Comparison of ENCODE assay signal across 26 mouse cellular contexts in the genomic region with DNA sequence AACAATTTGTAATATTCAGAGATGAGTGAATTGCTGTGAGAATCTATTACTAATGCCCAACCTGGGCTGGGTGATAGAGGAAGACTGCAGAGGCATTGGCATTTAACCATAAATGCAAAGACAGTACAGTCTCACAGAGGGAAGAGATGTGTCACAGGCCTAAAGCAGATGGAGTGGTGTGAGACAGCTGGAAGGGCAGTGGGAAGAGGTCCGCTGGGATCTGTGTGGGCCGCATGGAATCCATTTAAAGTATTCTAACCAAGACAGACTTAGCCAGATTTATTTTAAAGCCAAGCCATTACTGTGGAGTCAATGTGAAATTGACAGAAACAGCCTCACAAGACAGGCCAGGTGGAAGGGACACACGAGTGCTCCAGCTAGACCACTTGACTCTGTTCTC.
DNase-seq lines count a peak whose midpoint lies in the region; ATAC-seq lines count a peak whose summit lies in the region.
"Had no signal": no experiment of that assay in that cellular context is flagged by ENCODE, and none has a peak within 500 bp of the region (broad histone marks: within the 10 kb centered on the region; RNA-seq: fewer than 3 reads in every experiment).

No protein-coding gene starts in this region.

- 0 out of 2 replicates have a peak, but pooled peaks cover 7% of the 10 kb centered on the region for H3K4me1 ChIP-seq in embryonic facial prominence, embryonic 14.5 days (ENCODE audit: control insufficient read depth, insufficient read depth, low read length)
- H3K4me1 ChIP-seq in embryonic facial prominence, embryonic 10.5 days: no peaks in the 10 kb centered on the region
- no peaks in the 10 kb centered on the region for H3K4me1 ChIP-seq in neural tube, embryonic 15.5 days
- H3K4me1 ChIP-seq: hindbrain, embryonic 10.5 days; liver, embryonic 15.5 days; neural tube, embryonic 12.5 days had no signal

- H3K27ac ChIP-seq in embryonic facial prominence, embryonic 14.5 days (replicated peaks; ENCODE audit: low read depth, low read length): no peak overlapping the region
- H3K27ac ChIP-seq in embryonic facial prominence, embryonic 10.5 days (replicated peaks): no peak overlapping the region
- H3K27ac ChIP-seq in neural tube, embryonic 15.5 days (replicated peaks): no peak overlapping the region
- H3K27ac ChIP-seq: hindbrain, embryonic 10.5 days; hindbrain, postnatal 0 days; layer of hippocampus, adult 2 months; limb, embryonic 15.5 days; liver, embryonic 15.5 days; neural tube, embryonic 12.5 days had no signal

- intact Hi-C loops in left cerebral cortex, postnatal 14 days (cut with DNase I): no loop called here

- DNase-seq in embryonic facial prominence, embryonic 14.5 days (ENCODE audit: low spot score): peak; percentile 13
- no peak for DNase-seq in embryonic facial prominence, embryonic 10.5 days (ENCODE audit: low spot score)
- DNase-seq in right cerebral cortex, adult 18-20 months: peak; percentile 62
- DNase-seq in right cerebral cortex, postnatal 4 days: no peak
- DNase-seq in left cerebral cortex, postnatal 14 days (ENCODE audit: low spot score in 2 of 2): peak; percentile 3 to 8
- no peak for DNase-seq in spleen, adult 18-20 months
- DNase-seq: cerebellum, adult 8-10 months; cerebellum, postnatal 36 days; embryo, embryonic 11 days; forebrain, postnatal 0 days; kidney, adult 9 months; kidney, postnatal 14 days; lung, postnatal 4 days; midbrain, embryonic 14.5 days; retina, postnatal 1 day; thymus, adult 18-20 months; thymus, postnatal 36 days had no signal

- H3K4me3 ChIP-seq in embryonic facial prominence, embryonic 14.5 days (ENCODE audit: low read depth, low read length): no peak overlapping the region
- no peak overlapping the region for H3K4me3 ChIP-seq in embryonic facial prominence, embryonic 10.5 days
- no peak overlapping the region for H3K4me3 ChIP-seq in neural tube, embryonic 15.5 days (replicated peaks)
- H3K4me3 ChIP-seq: hindbrain, embryonic 10.5 days; layer of hippocampus, adult 2 months; limb, embryonic 15.5 days; liver, embryonic 15.5 days; neural tube, embryonic 12.5 days had no signal

- H3K9me3 ChIP-seq in embryonic facial prominence, embryonic 14.5 days (ENCODE audit: control insufficient read depth, low read length): no peaks in the 10 kb centered on the region
- H3K9me3 ChIP-seq in embryonic facial prominence, embryonic 10.5 days: no peaks in the 10 kb centered on the region
- no peaks in the 10 kb centered on the region for H3K9me3 ChIP-seq in neural tube, embryonic 15.5 days (replicated peaks)
- H3K9me3 ChIP-seq: hindbrain, embryonic 10.5 days; limb, embryonic 15.5 days; liver, embryonic 15.5 days; neural tube, embryonic 12.5 days had no signal

- H3K4me2 ChIP-seq in embryonic facial prominence, embryonic 14.5 days (ENCODE audit: low read depth, low read length): no peak overlapping the region
- no peak overlapping the region for H3K4me2 ChIP-seq in neural tube, embryonic 15.5 days
- H3K4me2 ChIP-seq: heart, embryonic 11.5 days; limb, embryonic 15.5 days; liver, embryonic 15.5 days; neural tube, embryonic 12.5 days had no signal

- H3K36me3 ChIP-seq in embryonic facial prominence, embryonic 14.5 days (ENCODE audit: control insufficient read depth, insufficient read depth, low read length): no peaks in the 10 kb centered on the region
- no peaks in the 10 kb centered on the region for H3K36me3 ChIP-seq in embryonic facial prominence, embryonic 10.5 days (replicated peaks)
- no peaks in the 10 kb centered on the region for H3K36me3 ChIP-seq in neural tube, embryonic 15.5 days
- H3K36me3 ChIP-seq: hindbrain, embryonic 10.5 days; limb, embryonic 15.5 days; liver, embryonic 15.5 days; neural tube, embryonic 12.5 days had no signal

- no peak for ATAC-seq in embryonic facial prominence, embryonic 14.5 days (ENCODE audit: low read depth)
- no peak for ATAC-seq in neural tube, embryonic 15.5 days (ENCODE audit: low FRiP score)
- ATAC-seq: forebrain, postnatal 0 days; hindbrain, postnatal 0 days; intestine, embryonic 16.5 days had no signal

- no peaks in the 10 kb centered on the region for H3K27me3 ChIP-seq in embryonic facial prominence, embryonic 14.5 days (replicated peaks; ENCODE audit: control insufficient read depth, insufficient read depth, low read length)
- H3K27me3 ChIP-seq in embryonic facial prominence, embryonic 10.5 days (replicated peaks; ENCODE audit: low read depth, poor library complexity, severe bottlenecking): no peaks in the 10 kb centered on the region
- H3K27me3 ChIP-seq in neural tube, embryonic 15.5 days (replicated peaks): no peaks in the 10 kb centered on the region
- H3K27me3 ChIP-seq: limb, embryonic 15.5 days; liver, embryonic 15.5 days; neural tube, embryonic 12.5 days had no signal

- 74% methylated on average over 3 of the region's 3 CpGs for WGBS in embryonic facial prominence, embryonic 14.5 days
- WGBS in embryonic facial prominence, embryonic 10.5 days: 87% methylated on average over 3 of the region's 3 CpGs
- 80% methylated on average over 3 of the region's 3 CpGs for WGBS in neural tube, embryonic 15.5 days

- H3K9ac ChIP-seq in embryonic facial prominence, embryonic 14.5 days (ENCODE audit: low read depth, low read length): no peak overlapping the region
- H3K9ac ChIP-seq in neural tube, embryonic 15.5 days (replicated peaks): no peak overlapping the region
- H3K9ac ChIP-seq: forebrain, postnatal 0 days; limb, embryonic 15.5 days; liver, embryonic 15.5 days; neural tube, embryonic 12.5 days had no signal

Comparison
In these comparisons a context has a peak if more than half of its experiments do, and no peak if none do; other contexts are left out.
1. DNase-seq: peak in embryonic facial prominence, embryonic 14.5 days (single experiment), right cerebral cortex, adult 18-20 months (single experiment) and left cerebral cortex, postnatal 14 days (2 of 2); none in embryonic facial prominence, embryonic 10.5 days (single experiment), right cerebral cortex, postnatal 4 days (single experiment) and spleen, adult 18-20 months (0 of 2).